Mouse (Mus musculus): ENCODE data around the gene Tsg101. TPM values are rescaled to one million over a fixed set of nuclear protein-coding genes. Genes with fewer than 3 reads are reported as not detected.

The Tsg101 gene
- polyA plus RNA-seq, 1 experiment from 2014 or later, result 174 TPM

- ATAC-seq (ENCODE audit: low read depth), result no peak
- no peak overlapping the region for H3K27ac ChIP-seq (replicated peaks; ENCODE audit: low read depth, low read length)
- no peak overlapping the region for H3K9ac ChIP-seq (ENCODE audit: low read depth, low read length)
- H3K27me3 ChIP-seq (replicated peaks; ENCODE audit: control insufficient read depth, insufficient read depth, low read length), result no peaks in the 10 kb centered on the region
- H3K4me2 ChIP-seq (ENCODE audit: low read depth, low read length), result no peak overlapping the region
- H3K4me1 ChIP-seq (ENCODE audit: control insufficient read depth, insufficient read depth, low read length), result no peaks in the 10 kb centered on the region
- peaks cover 47% of the 10 kb centered on the region for H3K36me3 ChIP-seq (ENCODE audit: control insufficient read depth, insufficient read depth, low read length)
- 85% methylated on average over 8 of the region's 8 CpGs for WGBS
- H3K9me3 ChIP-seq (ENCODE audit: control insufficient read depth, low read length), result no peaks in the 10 kb centered on the region
- no peak for DNase-seq (ENCODE audit: low spot score)
- H3K4me3 ChIP-seq (ENCODE audit: low read depth, low read length), result no peak overlapping the region
These were observed 15.0 kb upstream of the Tsg101 start for GRCm38 (mm10) chr7:46934788-46935187.

GRCm38 (mm10) chr7:46931370-46931769 lies 11.6 kb upstream of the Tsg101 start:
- Histone ChIP-seq H3K27ac (replicated peaks; ENCODE audit: low read depth, low read length) (no peak overlapping the region), H3K36me3 (ENCODE audit: control insufficient read depth, insufficient read depth, low read length) (peaks cover 48% of the 10 kb centered on the region), H3K9me3 (ENCODE audit: control insufficient read depth, low read length) (no peaks in the 10 kb centered on the region), H3K27me3 (replicated peaks; ENCODE audit: control insufficient read depth, insufficient read depth, low read length) (no peaks in the 10 kb centered on the region), H3K4me2 (ENCODE audit: low read depth, low read length) (no peak overlapping the region), H3K4me1 (ENCODE audit: control insufficient read depth, insufficient read depth, low read length) (no peaks in the 10 kb centered on the region), H3K9ac (ENCODE audit: low read depth, low read length) (no peak overlapping the region), H3K4me3 (ENCODE audit: low read depth, low read length) (no peak overlapping the region)
- no peak for ATAC-seq (ENCODE audit: low read depth)
- 90% methylated on average over 3 of the region's 3 CpGs for WGBS
- no peak for DNase-seq (ENCODE audit: low spot score)

DNA sequence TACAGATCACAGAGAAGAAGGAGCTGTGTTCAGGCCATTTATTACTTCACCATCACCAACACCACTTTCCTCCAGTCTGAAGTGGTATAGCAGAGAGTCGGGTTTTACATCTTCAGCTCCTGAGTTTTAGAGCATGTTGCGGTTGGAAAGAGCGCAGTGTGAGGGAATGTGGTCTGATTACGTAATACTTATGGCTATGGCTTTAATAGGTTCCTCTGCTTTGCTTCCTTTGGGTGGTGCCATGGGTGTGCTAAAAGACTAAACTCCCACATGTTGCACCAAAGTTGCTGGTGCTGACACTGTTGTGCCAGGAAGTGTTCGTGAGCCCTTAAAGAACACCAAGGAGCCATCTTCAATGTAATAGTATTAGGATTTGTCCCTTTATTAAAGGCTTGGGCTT lies 8.5 kb upstream of the Tsg101 start:
- Histone ChIP-seq H3K4me1 (ENCODE audit: control insufficient read depth, insufficient read depth, low read length) (no peaks in the 10 kb centered on the region), H3K9me3 (ENCODE audit: control insufficient read depth, low read length) (no peaks in the 10 kb centered on the region), H3K9ac (ENCODE audit: low read depth, low read length) (no peak overlapping the region), H3K27ac (replicated peaks; ENCODE audit: low read depth, low read length) (no peak overlapping the region), H3K4me3 (ENCODE audit: low read depth, low read length) (no peak overlapping the region), H3K36me3 (ENCODE audit: control insufficient read depth, insufficient read depth, low read length) (peaks cover 38% of the 10 kb centered on the region), H3K27me3 (replicated peaks; ENCODE audit: control insufficient read depth, insufficient read depth, low read length) (no peaks in the 10 kb centered on the region), H3K4me2 (ENCODE audit: low read depth, low read length) (no peak overlapping the region)
- ATAC-seq (ENCODE audit: low read depth), result no peak
- no peak for DNase-seq (ENCODE audit: low spot score)
- WGBS, result 91% methylated on average over 5 of the region's 5 CpGs

GRCm38 (mm10) chr7:46922075-46922474 lies 2.3 kb upstream of the Tsg101 start:
- H3K27ac ChIP-seq (replicated peaks; ENCODE audit: low read depth, low read length), result no peak overlapping the region
- no peak overlapping the region for H3K4me2 ChIP-seq (ENCODE audit: low read depth, low read length)
- DNase-seq (ENCODE audit: low spot score), result no peak
- no peaks in the 10 kb centered on the region for H3K9me3 ChIP-seq (ENCODE audit: control insufficient read depth, low read length)
- ATAC-seq (ENCODE audit: low read depth), result no peak
- H3K36me3 ChIP-seq (ENCODE audit: control insufficient read depth, insufficient read depth, low read length), result 0 out of 2 replicates have a peak, but pooled peaks cover 8% of the 10 kb centered on the region
- H3K27me3 ChIP-seq (replicated peaks; ENCODE audit: control insufficient read depth, insufficient read depth, low read length), result no peaks in the 10 kb centered on the region
- no peak overlapping the region for H3K9ac ChIP-seq (ENCODE audit: low read depth, low read length)
- WGBS, result 67% methylated on average over 4 of the region's 4 CpGs
- H3K4me1 ChIP-seq (ENCODE audit: control insufficient read depth, insufficient read depth, low read length), result peaks cover 15% of the 10 kb centered on the region
- H3K4me3 ChIP-seq (ENCODE audit: low read depth, low read length), result no peak overlapping the region

GRCm38 (mm10) chr7:46918678-46919371 lies 944 bp downstream of the Tsg101 start:
- H3K27me3 ChIP-seq (replicated peaks; ENCODE audit: control insufficient read depth, insufficient read depth, low read length), result no peaks in the 10 kb centered on the region
- WGBS, result 15% methylated on average over 13 of the region's 13 CpGs
- no peak for ATAC-seq (ENCODE audit: low read depth)
- peak overlapping the region; percentile 85 for H3K4me2 ChIP-seq (ENCODE audit: low read depth, low read length)
- H3K27ac ChIP-seq (replicated peaks; ENCODE audit: low read depth, low read length), result peak overlapping the region; percentile 97
- H3K9ac ChIP-seq (ENCODE audit: low read depth, low read length), result peak overlapping the region; percentile 98
- peaks cover 15% of the 10 kb centered on the region for H3K36me3 ChIP-seq (ENCODE audit: control insufficient read depth, insufficient read depth, low read length)
- H3K9me3 ChIP-seq (ENCODE audit: control insufficient read depth, low read length), result no peaks in the 10 kb centered on the region
- H3K4me3 ChIP-seq (ENCODE audit: low read depth, low read length), result peak overlapping the region; percentile 94
- peaks cover 15% of the 10 kb centered on the region for H3K4me1 ChIP-seq (ENCODE audit: control insufficient read depth, insufficient read depth, low read length)
- peak; percentile 53 for DNase-seq (ENCODE audit: low spot score)

DNA sequence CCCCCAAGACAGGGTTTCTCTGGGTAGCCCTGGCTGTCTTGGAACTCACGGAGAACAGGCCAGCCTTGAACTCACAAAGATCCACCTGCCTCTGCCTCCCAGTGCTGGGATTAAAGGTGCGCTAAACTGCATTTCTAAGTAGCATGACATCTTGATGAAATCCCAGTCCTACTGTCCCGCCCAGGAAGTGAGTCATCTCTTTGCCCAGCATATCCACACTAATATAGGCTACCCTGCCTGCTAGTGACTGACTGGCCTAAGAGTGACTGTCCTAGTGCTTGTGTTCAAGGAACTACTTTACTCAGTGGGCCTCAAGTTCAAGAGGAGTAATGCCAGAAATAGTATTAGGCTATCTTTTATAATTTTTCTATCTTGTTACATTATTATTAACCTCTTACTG lies 3.4 kb downstream of the Tsg101 start:
- 88% methylated on average over 3 of the region's 3 CpGs for WGBS
- H3K9ac ChIP-seq (ENCODE audit: low read depth, low read length), result no peak overlapping the region
- DNase-seq (ENCODE audit: low spot score), result no peak
- peaks cover 15% of the 10 kb centered on the region for H3K4me1 ChIP-seq (ENCODE audit: control insufficient read depth, insufficient read depth, low read length)
- no peak overlapping the region for H3K27ac ChIP-seq (replicated peaks; ENCODE audit: low read depth, low read length)
- H3K4me2 ChIP-seq (ENCODE audit: low read depth, low read length), result no peak overlapping the region
- ATAC-seq (ENCODE audit: low read depth), result no peak
- peaks cover 31% of the 10 kb centered on the region for H3K36me3 ChIP-seq (ENCODE audit: control insufficient read depth, insufficient read depth, low read length)
- no peaks in the 10 kb centered on the region for H3K27me3 ChIP-seq (replicated peaks; ENCODE audit: control insufficient read depth, insufficient read depth, low read length)
- H3K4me3 ChIP-seq (ENCODE audit: low read depth, low read length), result no peak overlapping the region
- H3K9me3 ChIP-seq (ENCODE audit: control insufficient read depth, low read length), result no peaks in the 10 kb centered on the region

- no peaks in the 10 kb centered on the region for H3K9me3 ChIP-seq (ENCODE audit: control insufficient read depth, low read length)
- H3K27ac ChIP-seq (replicated peaks; ENCODE audit: low read depth, low read length), result no peak overlapping the region
- no peak overlapping the region for H3K4me2 ChIP-seq (ENCODE audit: low read depth, low read length)
- no peaks in the 10 kb centered on the region for H3K27me3 ChIP-seq (replicated peaks; ENCODE audit: control insufficient read depth, insufficient read depth, low read length)
- no peaks in the 10 kb centered on the region for H3K4me1 ChIP-seq (ENCODE audit: control insufficient read depth, insufficient read depth, low read length)
- ATAC-seq (ENCODE audit: low read depth), result no peak
- H3K36me3 ChIP-seq (ENCODE audit: control insufficient read depth, insufficient read depth, low read length), result peaks cover 78% of the 10 kb centered on the region
- DNase-seq (ENCODE audit: low spot score), result no peak
- no peak overlapping the region for H3K9ac ChIP-seq (ENCODE audit: low read depth, low read length)
- 96% methylated on average over 3 of the region's 3 CpGs for WGBS
- H3K4me3 ChIP-seq (ENCODE audit: low read depth, low read length), result no peak overlapping the region
These were observed 8.5 kb downstream of the Tsg101 start for GRCm38 (mm10) chr7:46911250-46911649.

GRCm38 (mm10) chr7:46899343-46899742 lies 20.4 kb downstream of the Tsg101 start:
- Histone ChIP-seq H3K4me2 (ENCODE audit: low read depth, low read length) (no peak overlapping the region), H3K9ac (ENCODE audit: low read depth, low read length) (no peak overlapping the region), H3K27ac (replicated peaks; ENCODE audit: low read depth, low read length) (no peak overlapping the region), H3K27me3 (replicated peaks; ENCODE audit: control insufficient read depth, insufficient read depth, low read length) (no peaks in the 10 kb centered on the region), H3K9me3 (ENCODE audit: control insufficient read depth, low read length) (no peaks in the 10 kb centered on the region), H3K36me3 (ENCODE audit: control insufficient read depth, insufficient read depth, low read length) (peaks cover 86% of the 10 kb centered on the region), H3K4me1 (ENCODE audit: control insufficient read depth, insufficient read depth, low read length) (no peaks in the 10 kb centered on the region), H3K4me3 (ENCODE audit: low read depth, low read length) (no peak overlapping the region)
- WGBS, result 91% methylated on average over 3 of the region's 3 CpGs
- no peak for ATAC-seq (ENCODE audit: low read depth)
- no peak for DNase-seq (ENCODE audit: low spot score)

- WGBS, result 93% methylated on average over 3 of the region's 3 CpGs
- DNase-seq (ENCODE audit: low spot score), result no peak
- Histone ChIP-seq H3K4me1 (ENCODE audit: control insufficient read depth, insufficient read depth, low read length) (no peaks in the 10 kb centered on the region), H3K27ac (replicated peaks; ENCODE audit: low read depth, low read length) (no peak overlapping the region), H3K9me3 (ENCODE audit: control insufficient read depth, low read length) (no peaks in the 10 kb centered on the region), H3K36me3 (ENCODE audit: control insufficient read depth, insufficient read depth, low read length) (peaks cover 86% of the 10 kb centered on the region), H3K4me3 (ENCODE audit: low read depth, low read length) (no peak overlapping the region), H3K9ac (ENCODE audit: low read depth, low read length) (no peak overlapping the region), H3K27me3 (replicated peaks; ENCODE audit: control insufficient read depth, insufficient read depth, low read length) (no peaks in the 10 kb centered on the region), H3K4me2 (ENCODE audit: low read depth, low read length) (no peak overlapping the region)
- ATAC-seq (ENCODE audit: low read depth), result no peak
These were observed 24.3 kb downstream of the Tsg101 start for GRCm38 (mm10) chr7:46895511-46895910.
